Mouse (Mus musculus) cerebellum, adult 8-10 months (tissue): ENCODE results near the gene Ffar2.
A peak's percentile ranks its signal among the peaks of the same experiment; 100 is the strongest.
"Not testable (repeated sequence)": the region's sequence is repeated elsewhere in the genome, so short reads cannot be mapped to it uniquely, and the experiment has no call there.

Source experiments
- DNase-seq: peaks from one replicate; pipeline ENCODE4 v3.0.0; 2022

Ffar2 gene

GRCm38 (mm10) chr7:30823675-30824074 is at the start of gene Ffar2:
Ffar2 (minus strand) TSS chr7:30823775.
- no peak for DNase-seq

GRCm38 (mm10) chr7:30873083-30873482 is 49.5 kb upstream of the Ffar2 start:
- peak; percentile 59 for DNase-seq

- DNase-seq = no peak
Measured at GRCm38 (mm10) chr7:30863386-30863785, 39.8 kb upstream of the Ffar2 start.

GRCm38 (mm10) chr7:30861464-30861863 is 37.9 kb upstream of the Ffar2 start, which contains the start of gene Ffar1:
Ffar1 (minus strand) TSS chr7:30861564.
- no peak for DNase-seq

GRCm38 (mm10) chr7:30859635-30860402 is 36.2 kb upstream of the Ffar2 start:
- peak; percentile 16 for DNase-seq

- peak; percentile 29 for DNase-seq
Measured at GRCm38 (mm10) chr7:30859290-30859634, 35.7 kb upstream of the Ffar2 start.

- no peak for DNase-seq
Measured at GRCm38 (mm10) chr7:30857746-30858145, 34.2 kb upstream of the Ffar2 start.

- DNase-seq = no peak
Measured at GRCm38 (mm10) chr7:30856078-30856477, 32.5 kb upstream of the Ffar2 start, which contains the start of gene Ffar3. Ffar3 (minus strand) TSS chr7:30856178.

GRCm38 (mm10) chr7:30851421-30851820 is 27.8 kb upstream of the Ffar2 start:
- DNase-seq = no peak

GRCm38 (mm10) chr7:30847934-30848333 is 24.4 kb upstream of the Ffar2 start:
- DNase-seq = no peak

GRCm38 (mm10) chr7:30847386-30847785 is 23.8 kb upstream of the Ffar2 start:
- DNase-seq = no peak

GRCm38 (mm10) chr7:30846505-30847053 is 23.0 kb upstream of the Ffar2 start:
- DNase-seq = no peak

- DNase-seq = no peak
Measured at GRCm38 (mm10) chr7:30844676-30845297, 21.2 kb upstream of the Ffar2 start.

GRCm38 (mm10) chr7:30842092-30842491 is 18.5 kb upstream of the Ffar2 start:
- DNase-seq = no peak

- no peak for DNase-seq
Measured at GRCm38 (mm10) chr7:30841379-30841778, 17.8 kb upstream of the Ffar2 start.

GRCm38 (mm10) chr7:30840306-30840705 is 16.7 kb upstream of the Ffar2 start:
- DNase-seq = no peak

- DNase-seq = no peak
Measured at GRCm38 (mm10) chr7:30837277-30837676, 13.7 kb upstream of the Ffar2 start.

GRCm38 (mm10) chr7:30832684-30833083 is 9.1 kb upstream of the Ffar2 start:
- not testable (repeated sequence) for DNase-seq

GRCm38 (mm10) chr7:30832261-30832660 is 8.7 kb upstream of the Ffar2 start:
- DNase-seq = no peak

GRCm38 (mm10) chr7:30829428-30829827 is 5.9 kb upstream of the Ffar2 start:
- DNase-seq = no peak

- not testable (repeated sequence) for DNase-seq
Measured at GRCm38 (mm10) chr7:30828871-30829270, 5.3 kb upstream of the Ffar2 start.

GRCm38 (mm10) chr7:30826660-30827059 is 3.1 kb upstream of the Ffar2 start:
- no peak for DNase-seq

GRCm38 (mm10) chr7:30824306-30824705 is 731 bp upstream of the Ffar2 start:
- DNase-seq = no peak

GRCm38 (mm10) chr7:30821532-30821931 is 2.0 kb downstream of the Ffar2 start:
- no peak for DNase-seq
